ENCODE assay signal across 8 mouse cellular contexts in the genomic region with DNA sequence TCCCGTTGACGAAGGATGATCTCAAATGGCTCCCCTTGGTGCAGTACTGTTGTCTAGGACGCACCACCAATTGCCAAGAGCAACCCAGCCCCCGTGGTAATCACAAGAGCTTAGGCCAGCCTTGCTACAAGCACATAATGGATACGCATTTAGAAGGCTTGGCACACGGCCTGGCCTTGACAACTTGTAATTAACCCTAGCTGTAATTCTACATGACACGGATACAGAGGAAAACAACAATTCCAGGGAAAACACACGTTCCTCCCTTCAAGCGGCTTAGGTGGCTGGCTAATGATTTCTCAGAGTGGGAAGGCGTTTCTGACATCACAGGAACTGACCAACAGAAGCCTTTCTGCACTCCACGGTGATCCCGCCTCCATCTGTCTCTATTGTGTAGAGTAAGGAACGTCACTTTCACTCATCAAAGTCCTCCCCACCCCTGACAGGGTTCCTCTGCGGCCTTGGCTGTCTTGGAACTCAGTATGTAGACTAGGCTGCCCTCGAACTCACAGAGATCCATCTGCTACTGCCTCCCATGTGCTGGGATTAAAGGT. TPM values are rescaled to one million over a fixed set of nuclear protein-coding genes. Genes with fewer than 3 reads are reported as not detected.
DNase-seq lines count a peak whose midpoint lies in the region; ATAC-seq lines count a peak whose summit lies in the region.

No protein-coding gene starts in this region.

- H3K27me3 ChIP-seq in lung, embryonic 16.5 days (ENCODE audit: control insufficient read depth, insufficient read depth, low read depth, low read length), result no peaks in the 10 kb centered on the region
- H3K27me3 ChIP-seq in kidney, embryonic 16.5 days (ENCODE audit: insufficient read depth, low read length), result no peaks in the 10 kb centered on the region

- peak; percentile 63 to 65 for DNase-seq in cerebellum, postnatal 10 days
- DNase-seq in lung, postnatal 25 days (ENCODE audit: low spot score), result no peak
- peak; percentile 56 for DNase-seq in retina, postnatal 7 days (ENCODE audit: low read depth, low spot score)
- DNase-seq in gastrocnemius, adult 8-10 months (ENCODE audit: low spot score in 2 of 2), result no peak

- no peaks in the 10 kb centered on the region for H3K9me3 ChIP-seq in lung, embryonic 16.5 days (ENCODE audit: control insufficient read depth, low read length)
- H3K9me3 ChIP-seq in kidney, embryonic 16.5 days (ENCODE audit: low read length), result no peaks in the 10 kb centered on the region

- peaks cover 14% of the 10 kb centered on the region for H3K4me1 ChIP-seq in lung, embryonic 16.5 days (replicated peaks; ENCODE audit: control insufficient read depth, insufficient read depth, low read length)
- peaks cover 11% of the 10 kb centered on the region; the same call in 1 of the 2 replicates for H3K4me1 ChIP-seq in kidney, embryonic 16.5 days (ENCODE audit: insufficient read depth, low read length)

- no peak overlapping the region for H3K4me3 ChIP-seq in lung, embryonic 16.5 days (ENCODE audit: low read length)
- H3K4me3 ChIP-seq in kidney, embryonic 16.5 days (ENCODE audit: low read length), result no peak overlapping the region

- no peak for ATAC-seq in cerebellum, adult (ENCODE audit: insufficient number of reproducible peaks, low FRiP score, low TSS enrichment)
- ATAC-seq in lung, embryonic 16.5 days (ENCODE audit: low read depth), result no peak
- ATAC-seq in kidney, embryonic 16.5 days (ENCODE audit: low FRiP score, low TSS enrichment), result peak; percentile 69; the same call in 1 of the 2 replicates
- ATAC-seq in granulocyte monocyte progenitor cell, adult 5-6 weeks (replicated peaks; ENCODE audit: poor library complexity, severe bottlenecking), result no peak

- 0 out of 2 replicates have a peak overlapping the region, but pooled peaks have one; percentile 19 for H3K27ac ChIP-seq in lung, embryonic 16.5 days (ENCODE audit: low read length)
- no peak overlapping the region for H3K27ac ChIP-seq in kidney, embryonic 16.5 days (ENCODE audit: low read length)

- 44% methylated on average over 15 of the region's 15 CpGs for WGBS in lung, embryonic 16.5 days
- 31% methylated on average over 15 of the region's 15 CpGs for WGBS in kidney, embryonic 16.5 days

- H3K36me3 ChIP-seq in lung, embryonic 16.5 days (ENCODE audit: control insufficient read depth, insufficient read depth, low read length), result no peaks in the 10 kb centered on the region
- H3K36me3 ChIP-seq in kidney, embryonic 16.5 days (ENCODE audit: insufficient read depth, low read length), result no peaks in the 10 kb centered on the region

- no peak overlapping the region for H3K4me2 ChIP-seq in lung, embryonic 16.5 days (ENCODE audit: low read depth, low read length)
- peak overlapping the region; percentile 35 for H3K4me2 ChIP-seq in kidney, embryonic 16.5 days (replicated peaks; ENCODE audit: low read depth, low read length)

- H3K9ac ChIP-seq in lung, embryonic 16.5 days (ENCODE audit: low read length), result no peak overlapping the region
- H3K9ac ChIP-seq in kidney, embryonic 16.5 days (replicated peaks; ENCODE audit: low read length), result no peak overlapping the region

RNA-seq across cellular contexts. Expression of gene Fxn, which starts 36.7 kb away (rescaled TPM):
- 45.9 and 47.5 TPM in 2 replicates for polyA plus RNA-seq in lung, embryonic 16.5 days (2015; fragmentation: Nextera tagmentation; extraction: Ambion mirVana)
- polyA plus RNA-seq in kidney, embryonic 16.5 days (2015; fragmentation: Nextera tagmentation; extraction: Ambion mirVana), result 54.6 and 59.1 TPM in 2 replicates
- 44.6 and 48.1 TPM in 2 replicates for total RNA-seq in granulocyte monocyte progenitor cell, adult 5-6 weeks (2014; fragmentation: Nextera tagmentation)
- 11.1 and 14.0 TPM in 2 replicates for total RNA-seq in granulocyte monocyte progenitor cell, adult 5-6 weeks (2017)
- 10 to 100 TPM; 17.4 to 20.6 (median 18.7) TPM for total RNA-seq in gastrocnemius, adult 8-10 months (2022)

Comparison
In these comparisons a context has a peak if more than half of its experiments do, and no peak if none do; other contexts are left out.
1. DNase-seq: peak in cerebellum, postnatal 10 days (2 of 2) and retina, postnatal 7 days (single experiment); none in lung, postnatal 25 days (single experiment) and gastrocnemius, adult 8-10 months (0 of 2).